Mouse (Mus musculus) adipose tissue, adult 10 weeks (tissue): ENCODE measurements around the gene Ccr4. TPM values are rescaled to one million over a fixed set of nuclear protein-coding genes. Genes with fewer than 3 reads are reported as not detected.

Experiments used
- polyA plus RNA-seq: library from polyadenylated mRNA; stranded (reverse); fragments of 350-450 nt; fragmentation: Illumina TruSeq; extraction: RNeasy Lipid Tissue Mini Kit (QIAGEN cat#74804); gene quantifications from one replicate; pipeline ENCODE4 v1.2.3, GENCODE M21; 2014; ENCODE audit warnings: low read depth, low replicate concordance

Gene Ccr4
- 0.55 TPM for polyA plus RNA-seq

DNA sequence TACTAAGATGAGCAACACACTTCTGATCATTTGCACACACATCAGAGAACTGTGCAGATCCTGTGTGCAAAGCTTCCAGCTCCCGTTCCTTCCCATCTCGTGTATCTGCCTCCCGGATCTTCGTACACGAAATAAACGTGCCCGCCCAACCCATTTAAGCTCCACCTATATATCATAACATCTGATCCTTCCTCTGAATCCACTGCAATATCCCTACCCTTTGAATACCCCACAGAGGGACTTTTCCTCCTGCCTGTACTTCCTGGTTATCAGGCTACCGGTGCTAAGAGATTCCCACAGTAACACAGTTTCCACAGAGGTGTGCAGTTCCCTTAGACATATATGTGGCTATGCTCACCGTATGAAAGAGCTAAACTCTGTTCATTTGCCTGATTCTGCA, at the start of gene Ccr4:
TSS of gene Ccr4 (minus strand) at position 101 of the 400 bp plus-strand sequence.

GRCm38 (mm10) chr9:114515364-114515763, 10.6 kb upstream of the Ccr4 start, which contains the start of gene C130032M10Rik:
TSS of gene C130032M10Rik (plus strand) at chr9:114515697.

Other genes with a start within 250 kb of the Ccr4 start
- not detected for gene Bcl2a1c, start 174.8 kb downstream of the Ccr4 start, polyA plus RNA-seq
- gene Crtap, start 114.2 kb downstream of the Ccr4 start, polyA plus RNA-seq = 62.8 TPM
- gene Glb1, start 103.8 kb downstream of the Ccr4 start, polyA plus RNA-seq = 75.5 TPM
- gene Tmppe, start 103.8 kb downstream of the Ccr4 start, polyA plus RNA-seq = 4.7 TPM
- gene C130032M10Rik, start 10.8 kb upstream of the Ccr4 start, polyA plus RNA-seq = not detected
- gene Trim71, start 59.5 kb upstream of the Ccr4 start, polyA plus RNA-seq = not detected
- 36.9 TPM for gene Cnot10, start 135.3 kb upstream of the Ccr4 start, polyA plus RNA-seq
- gene Dync1li1, start 183.9 kb upstream of the Ccr4 start, polyA plus RNA-seq = 28.0 TPM
- 74.0 TPM for gene Cmtm6, start 226.2 kb upstream of the Ccr4 start, polyA plus RNA-seq